Mouse (Mus musculus): ENCODE data around the gene Tmem256. TPM values are rescaled to one million over a fixed set of nuclear protein-coding genes. Genes with fewer than 3 reads are reported as not detected.
A peak's percentile ranks its signal among the peaks of the same experiment; 100 is the strongest.

Gene Tmem256
- polyA plus RNA-seq, 1 experiment from 2014 or later: 399 TPM

DNA sequence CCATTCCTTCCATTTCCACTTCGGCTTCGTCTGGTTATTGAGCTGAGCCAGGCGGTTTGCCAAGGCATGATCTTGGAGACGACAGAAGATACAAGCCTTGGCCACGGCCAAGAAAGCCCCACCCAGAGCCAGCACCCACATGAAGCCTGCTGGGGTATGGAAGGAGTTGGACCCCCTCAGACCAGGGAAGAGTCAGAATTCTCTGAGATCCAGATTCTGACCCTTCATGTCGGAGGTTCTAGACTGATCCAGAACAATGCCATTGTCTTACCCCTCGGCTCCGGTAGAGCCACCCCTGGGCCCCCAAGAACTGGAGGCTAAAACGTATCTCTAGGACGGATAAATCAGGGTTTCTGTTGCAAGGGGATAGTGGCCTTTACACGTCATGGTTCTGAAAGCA, 39.6 kb downstream of the Tmem256 start, which contains the start of gene Tmem95:
Gene Tmem95, minus strand, starts transcription at position 141 of the 400 bp plus-strand sequence.
- no peak for ATAC-seq (ENCODE audit: insufficient number of reproducible peaks, low FRiP score, low TSS enrichment, low read depth)
- Histone ChIP-seq H3K27ac (replicated peaks) (peak within 1 kb of the TSS; percentile 94), H3K4me2 (replicated peaks) (peak within 1 kb of the TSS; percentile 88), H3K36me3 (no peaks in the 10 kb centered on the region), H3K4me1 (peaks cover 65% of the 10 kb centered on the region), H3K9me3 (replicated peaks) (no peaks in the 10 kb centered on the region), H3K4me3 (replicated peaks) (peak within 1 kb of the TSS; percentile 26), H3K9ac (0 out of 2 replicates have a peak within 1 kb of the TSS, but pooled peaks have one; percentile 9), H3K27me3 (no peaks in the 10 kb centered on the region)
- WGBS: 71% methylated on average over 11 of the region's 11 CpGs

DNA sequence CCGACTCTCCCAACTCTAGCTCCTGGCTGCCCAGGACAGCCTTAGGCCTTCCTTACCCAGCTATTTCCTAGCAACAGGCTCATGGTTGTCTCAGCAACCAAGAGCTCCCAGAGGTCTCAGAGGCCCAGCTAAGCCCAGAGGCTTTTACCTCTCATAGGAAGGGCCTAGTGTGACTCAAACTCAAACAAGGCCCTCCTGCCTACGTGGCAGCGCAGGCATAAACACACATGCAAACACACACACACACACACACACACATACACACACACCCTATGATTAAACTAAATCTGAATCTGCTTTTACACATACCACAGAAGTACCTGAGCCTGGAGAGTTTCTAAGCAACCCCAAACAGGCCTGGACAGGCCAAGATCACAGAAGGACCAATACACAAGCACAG, 40.1 kb downstream of the Tmem256 start:
- peak overlapping the region; percentile 88 for H3K4me2 ChIP-seq (replicated peaks)
- H3K9me3 ChIP-seq (replicated peaks): no peaks in the 10 kb centered on the region
- no peak overlapping the region for H3K9ac ChIP-seq
- H3K27me3 ChIP-seq: no peaks in the 10 kb centered on the region
- peak overlapping the region; percentile 94 for H3K27ac ChIP-seq (replicated peaks)
- no peaks in the 10 kb centered on the region for H3K36me3 ChIP-seq
- no peak for ATAC-seq (ENCODE audit: insufficient number of reproducible peaks, low FRiP score, low TSS enrichment, low read depth)
- 56% methylated on average over 3 of the region's 3 CpGs for WGBS
- no peak overlapping the region; the same call in 1 of the 2 replicates for H3K4me3 ChIP-seq (replicated peaks)
- peaks cover 65% of the 10 kb centered on the region for H3K4me1 ChIP-seq

DNA sequence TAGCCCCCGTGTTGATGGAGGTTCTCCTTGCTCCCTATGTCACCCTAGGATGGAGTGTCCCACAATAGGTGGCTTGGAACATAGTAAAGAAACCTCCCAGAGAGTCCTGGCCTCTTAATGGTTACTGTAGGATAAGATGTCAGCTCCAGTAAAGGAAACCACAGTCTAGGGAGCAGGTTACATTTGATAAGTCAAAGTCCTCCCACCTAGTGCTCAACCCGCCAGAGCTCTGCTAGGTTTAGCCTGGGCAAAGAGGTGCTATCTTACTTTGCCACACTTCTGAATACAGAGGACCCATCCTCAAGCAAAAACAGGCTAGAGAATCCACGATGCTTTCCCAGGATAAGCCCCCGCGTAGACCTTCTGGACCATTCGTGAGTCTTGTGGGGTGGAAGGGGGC, 40.6 kb downstream of the Tmem256 start:
- H3K9ac ChIP-seq: no peak overlapping the region
- H3K36me3 ChIP-seq: no peaks in the 10 kb centered on the region
- WGBS: 85% methylated on average over 6 of the region's 6 CpGs
- ATAC-seq (ENCODE audit: insufficient number of reproducible peaks, low FRiP score, low TSS enrichment, low read depth): no peak
- peak overlapping the region; percentile 58 for H3K4me3 ChIP-seq (replicated peaks)
- peak overlapping the region; percentile 94 for H3K27ac ChIP-seq (replicated peaks)
- H3K9me3 ChIP-seq (replicated peaks): no peaks in the 10 kb centered on the region
- H3K4me2 ChIP-seq (replicated peaks): peak overlapping the region; percentile 88
- peaks cover 69% of the 10 kb centered on the region for H3K4me1 ChIP-seq
- H3K27me3 ChIP-seq: no peaks in the 10 kb centered on the region

DNA sequence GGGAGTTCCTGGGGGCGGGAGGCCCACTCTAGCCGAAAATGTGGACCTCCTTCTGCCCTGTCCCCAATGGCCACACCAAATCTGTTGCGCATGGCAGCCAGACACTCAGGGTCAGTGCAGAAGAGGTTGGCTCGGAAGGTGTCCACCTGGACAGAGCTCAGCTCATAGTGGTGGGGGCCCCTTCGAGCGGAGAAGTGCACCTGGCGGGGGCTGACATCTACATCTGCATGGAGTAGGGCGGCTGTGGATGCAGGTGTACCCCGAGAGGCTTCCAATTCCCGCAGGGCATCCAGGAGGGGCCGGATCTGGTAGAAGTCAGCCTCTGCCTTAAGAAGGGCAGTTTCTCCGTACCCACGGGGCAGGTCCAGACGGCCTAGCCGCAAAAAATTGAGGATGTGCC, 41.4 kb downstream of the Tmem256 start:
- Histone ChIP-seq H3K9me3 (replicated peaks) (no peaks in the 10 kb centered on the region), H3K27me3 (no peaks in the 10 kb centered on the region), H3K36me3 (no peaks in the 10 kb centered on the region), H3K4me1 (peaks cover 69% of the 10 kb centered on the region), H3K4me3 (replicated peaks) (peak overlapping the region; percentile 58), H3K4me2 (replicated peaks) (peak overlapping the region; percentile 88), H3K27ac (replicated peaks) (peak overlapping the region; percentile 94), H3K9ac (peak overlapping the region; percentile 58; the same call in 1 of the 2 replicates)
- 53% methylated on average over 15 of the region's 15 CpGs for whole genome bisulfite sequencing
- no peak for ATAC-seq (ENCODE audit: insufficient number of reproducible peaks, low FRiP score, low TSS enrichment, low read depth)

DNA sequence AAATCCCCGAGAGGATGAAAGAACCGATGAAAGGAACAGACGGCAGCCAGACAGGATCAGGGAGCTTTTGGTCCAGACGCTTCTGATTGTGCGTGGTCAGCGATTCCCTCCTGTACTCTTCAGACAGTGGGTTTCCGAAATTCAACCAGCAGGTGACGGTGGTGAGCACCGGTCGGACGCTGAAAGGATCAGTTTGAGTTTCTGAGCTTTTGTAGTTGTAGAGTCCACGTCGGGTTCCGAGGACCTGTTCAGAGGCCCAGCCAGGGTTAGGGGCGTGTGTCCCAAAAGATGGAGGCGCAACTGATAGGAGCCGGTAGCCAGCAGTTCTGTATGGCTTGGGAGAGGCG, 42.2 kb downstream of the Tmem256 start:
- Histone ChIP-seq H3K4me2 (replicated peaks) (peak overlapping the region; percentile 88), H3K27me3 (no peaks in the 10 kb centered on the region), H3K4me1 (peaks cover 66% of the 10 kb centered on the region), H3K4me3 (replicated peaks) (peak overlapping the region; percentile 58), H3K36me3 (no peaks in the 10 kb centered on the region), H3K9ac (peak overlapping the region; percentile 58), H3K27ac (replicated peaks) (peak overlapping the region; percentile 94), H3K9me3 (replicated peaks) (no peaks in the 10 kb centered on the region)
- WGBS: under 1% methylated on average over 18 of the region's 18 CpGs
- peak; percentile 30 for ATAC-seq (ENCODE audit: insufficient number of reproducible peaks, low FRiP score, low TSS enrichment, low read depth)

DNA sequence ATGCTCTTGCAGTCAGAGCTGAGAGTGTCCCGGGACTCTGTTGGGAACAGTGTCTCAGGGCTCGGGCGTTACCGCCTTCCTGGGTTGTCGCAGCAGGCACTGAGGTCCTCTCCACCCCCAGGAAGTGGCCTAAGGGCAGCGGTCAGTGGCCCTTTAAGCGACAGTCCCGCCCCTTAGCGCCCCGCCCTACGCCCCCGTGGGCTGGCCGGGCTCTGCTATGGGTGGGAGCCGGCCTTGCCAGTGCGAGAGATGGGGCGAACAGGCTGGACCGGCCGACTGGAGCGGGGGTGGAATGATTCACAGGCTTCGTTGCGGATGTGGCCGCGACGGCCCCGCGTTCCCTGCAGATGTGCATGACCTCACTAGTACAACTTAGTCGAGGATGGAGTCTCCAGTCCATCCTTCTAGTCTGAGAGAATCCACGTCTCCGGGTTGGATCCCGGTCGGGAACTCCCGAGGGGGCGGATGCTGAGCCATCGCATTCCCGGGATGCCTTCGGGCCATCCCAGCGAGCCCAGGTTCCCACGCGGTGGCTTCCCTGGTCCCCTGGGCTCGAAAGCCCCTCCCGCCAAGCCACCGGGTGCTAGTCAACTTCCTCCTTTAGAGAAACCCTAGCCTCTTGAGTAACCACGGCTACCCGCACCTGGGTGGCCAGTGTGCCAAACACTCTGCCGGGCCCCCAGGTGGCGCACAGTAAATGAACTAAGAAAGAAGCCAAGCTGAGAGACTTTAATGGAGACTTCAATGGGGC, 42.7 kb downstream of the Tmem256 start, which contains the start of gene Kctd11:
Gene Kctd11, minus strand, starts transcription at position 554 of the 751 bp plus-strand sequence.
- peak within 1 kb of the TSS; percentile 58 for H3K9ac ChIP-seq
- H3K4me1 ChIP-seq: peaks cover 60% of the 10 kb centered on the region
- H3K4me3 ChIP-seq (replicated peaks): peak within 1 kb of the TSS; percentile 58
- ATAC-seq (ENCODE audit: insufficient number of reproducible peaks, low FRiP score, low TSS enrichment, low read depth): peak; percentile 85
- H3K36me3 ChIP-seq: no peaks in the 10 kb centered on the region
- H3K27ac ChIP-seq (replicated peaks): peak within 1 kb of the TSS; percentile 94
- under 1% methylated on average over 46 of the region's 46 CpGs for WGBS
- peak within 1 kb of the TSS; percentile 88 for H3K4me2 ChIP-seq (replicated peaks)
- H3K9me3 ChIP-seq (replicated peaks): no peaks in the 10 kb centered on the region
- no peaks in the 10 kb centered on the region for H3K27me3 ChIP-seq

DNA sequence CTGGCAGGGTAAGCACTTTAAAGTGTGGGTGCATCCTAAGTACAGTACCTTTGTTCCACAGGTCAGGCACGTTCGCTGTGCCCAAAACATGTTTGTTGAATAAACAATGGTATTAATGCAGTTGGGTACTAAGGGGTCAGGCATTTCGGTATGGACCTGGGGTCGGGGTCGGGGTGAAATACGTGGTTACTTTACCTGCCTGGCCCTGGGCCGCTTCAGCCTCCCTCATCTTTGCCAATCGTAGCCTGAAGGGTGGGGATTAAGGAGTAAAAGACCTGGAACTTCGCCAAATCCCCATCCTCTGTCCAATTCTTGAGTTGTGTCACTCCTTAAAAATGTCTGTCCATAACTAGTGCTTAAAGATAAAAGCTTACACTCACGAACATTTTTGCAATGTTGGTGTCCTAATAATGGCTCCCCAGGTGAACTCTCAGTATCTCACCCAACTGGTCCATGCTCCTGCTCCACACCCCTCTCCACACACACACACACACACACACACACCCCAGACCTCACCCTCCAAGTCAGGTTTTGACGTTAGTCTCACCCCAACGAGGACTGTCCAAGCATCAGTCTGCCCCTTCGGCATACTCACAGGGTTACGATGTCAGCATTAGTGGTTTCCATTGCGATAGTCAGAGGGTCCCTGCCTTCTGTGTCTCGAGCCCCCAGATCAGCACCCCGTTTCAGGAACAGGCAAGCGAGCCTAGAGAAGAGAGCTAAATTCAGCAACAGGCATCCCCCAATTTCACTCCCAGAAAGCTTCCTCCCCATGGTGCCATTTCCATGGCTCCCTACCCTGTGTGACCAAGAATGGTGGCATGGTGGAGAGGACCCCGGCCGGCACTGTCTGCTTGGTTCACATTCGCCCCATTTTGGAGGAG, 43.7 kb downstream of the Tmem256 start:
- Histone ChIP-seq H3K4me2 (replicated peaks) (peak overlapping the region; percentile 88), H3K4me3 (replicated peaks) (peak overlapping the region; percentile 58), H3K27ac (replicated peaks) (peak overlapping the region; percentile 94), H3K36me3 (no peaks in the 10 kb centered on the region), H3K27me3 (no peaks in the 10 kb centered on the region), H3K4me1 (peaks cover 50% of the 10 kb centered on the region), H3K9me3 (replicated peaks) (no peaks in the 10 kb centered on the region), H3K9ac (peak overlapping the region; percentile 58; the same call in 1 of the 2 replicates)
- WGBS: 57% methylated on average over 21 of the region's 21 CpGs
- no peak for ATAC-seq (ENCODE audit: insufficient number of reproducible peaks, low FRiP score, low TSS enrichment, low read depth)

DNA sequence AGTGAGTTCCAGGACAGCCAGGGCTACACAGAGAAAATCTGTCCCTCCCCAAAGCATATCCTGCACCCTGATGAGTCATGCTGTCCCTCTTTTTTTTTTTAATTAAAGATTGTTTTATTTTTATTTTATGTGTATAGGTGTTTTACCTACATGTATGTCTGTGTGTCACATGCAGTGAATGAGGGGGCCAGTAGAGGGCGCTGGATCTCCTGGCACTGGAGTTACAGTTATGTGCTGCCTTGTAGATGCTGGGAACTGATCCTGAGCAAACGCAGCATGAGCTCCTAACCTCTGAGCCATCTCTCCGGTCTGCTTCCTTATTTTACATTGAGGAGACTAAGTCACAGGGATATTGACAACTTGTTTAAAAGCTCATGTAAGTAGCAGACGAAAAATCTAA, 44.8 kb downstream of the Tmem256 start:
- H3K27ac ChIP-seq (replicated peaks): peak overlapping the region; percentile 58; the same call in 1 of the 2 replicates
- no peaks in the 10 kb centered on the region for H3K9me3 ChIP-seq (replicated peaks)
- no peaks in the 10 kb centered on the region for H3K36me3 ChIP-seq
- ATAC-seq (ENCODE audit: insufficient number of reproducible peaks, low FRiP score, low TSS enrichment, low read depth): no peak
- H3K9ac ChIP-seq: no peak overlapping the region
- H3K4me2 ChIP-seq (replicated peaks): no peak overlapping the region
- H3K4me1 ChIP-seq: peaks cover 40% of the 10 kb centered on the region
- no peak overlapping the region for H3K4me3 ChIP-seq (replicated peaks)
- H3K27me3 ChIP-seq: no peaks in the 10 kb centered on the region
- WGBS: 60% methylated on average over 4 of the region's 4 CpGs

GRCm38 (mm10) chr11:69883527-69884151, 45.3 kb downstream of the Tmem256 start:
- H3K4me1 ChIP-seq: peaks cover 34% of the 10 kb centered on the region
- H3K36me3 ChIP-seq: no peaks in the 10 kb centered on the region
- no peaks in the 10 kb centered on the region for H3K9me3 ChIP-seq (replicated peaks)
- peak overlapping the region; percentile 58; the same call in 1 of the 2 replicates for H3K27ac ChIP-seq (replicated peaks)
- H3K4me2 ChIP-seq (replicated peaks): no peak overlapping the region
- no peak overlapping the region for H3K9ac ChIP-seq
- 70% methylated on average over 8 of the region's 8 CpGs for WGBS
- no peak overlapping the region for H3K4me3 ChIP-seq (replicated peaks)
- ATAC-seq (ENCODE audit: insufficient number of reproducible peaks, low FRiP score, low TSS enrichment, low read depth): no peak
- no peaks in the 10 kb centered on the region for H3K27me3 ChIP-seq

- H3K27ac ChIP-seq (replicated peaks): no peak overlapping the region; the same call in 1 of the 2 replicates
- no peak for ATAC-seq (ENCODE audit: insufficient number of reproducible peaks, low FRiP score, low TSS enrichment, low read depth)
- no peak overlapping the region for H3K9ac ChIP-seq
- no peak overlapping the region for H3K4me2 ChIP-seq (replicated peaks)
- WGBS: 70% methylated on average over 9 of the region's 9 CpGs
- H3K4me3 ChIP-seq (replicated peaks): no peak overlapping the region
- no peaks in the 10 kb centered on the region for H3K27me3 ChIP-seq
- H3K9me3 ChIP-seq (replicated peaks): no peaks in the 10 kb centered on the region
- H3K36me3 ChIP-seq: no peaks in the 10 kb centered on the region
- H3K4me1 ChIP-seq: peaks cover 28% of the 10 kb centered on the region
Measured at GRCm38 (mm10) chr11:69884240-69884639, 45.9 kb downstream of the Tmem256 start.

DNA sequence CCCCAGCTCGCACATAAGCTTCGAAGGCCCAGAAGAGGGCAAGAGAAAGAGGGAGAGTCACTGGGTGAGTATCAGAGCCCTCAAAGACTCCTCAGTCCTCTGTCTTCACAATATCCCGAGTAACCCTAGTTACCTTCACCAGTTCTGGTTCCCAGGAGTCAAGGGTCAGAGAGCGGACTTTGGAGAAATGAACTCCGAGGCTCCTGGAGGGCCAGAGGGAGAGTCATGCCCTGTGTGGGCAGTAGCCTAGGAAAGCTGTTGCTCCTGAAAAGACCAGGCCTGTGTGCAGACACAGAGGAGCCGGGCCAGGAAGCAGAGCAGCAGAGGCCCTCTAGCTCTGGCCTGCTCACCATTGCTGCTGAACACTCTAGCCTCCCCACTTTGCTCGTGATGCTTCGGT, 46.3 kb downstream of the Tmem256 start:
- 75% methylated on average over 8 of the region's 8 CpGs for WGBS
- Histone ChIP-seq H3K4me1 (peaks cover 24% of the 10 kb centered on the region), H3K27me3 (no peaks in the 10 kb centered on the region), H3K9me3 (replicated peaks) (no peaks in the 10 kb centered on the region), H3K4me2 (replicated peaks) (no peak overlapping the region), H3K9ac (no peak overlapping the region), H3K36me3 (no peaks in the 10 kb centered on the region), H3K4me3 (replicated peaks) (no peak overlapping the region), H3K27ac (replicated peaks) (no peak overlapping the region)
- ATAC-seq (ENCODE audit: insufficient number of reproducible peaks, low FRiP score, low TSS enrichment, low read depth): no peak
